Mouse (Mus musculus): ENCODE measurements around the gene Dbx2. TPM values are rescaled to one million over a fixed set of nuclear protein-coding genes. Genes with fewer than 3 reads are reported as not detected.
A peak's percentile ranks its signal among the peaks of the same experiment; 100 is the strongest.

Dbx2 gene
- total and polyA plus RNA-seq, 3 experiments = 0.14 to 1.1 (median 0.16) TPM

DNA sequence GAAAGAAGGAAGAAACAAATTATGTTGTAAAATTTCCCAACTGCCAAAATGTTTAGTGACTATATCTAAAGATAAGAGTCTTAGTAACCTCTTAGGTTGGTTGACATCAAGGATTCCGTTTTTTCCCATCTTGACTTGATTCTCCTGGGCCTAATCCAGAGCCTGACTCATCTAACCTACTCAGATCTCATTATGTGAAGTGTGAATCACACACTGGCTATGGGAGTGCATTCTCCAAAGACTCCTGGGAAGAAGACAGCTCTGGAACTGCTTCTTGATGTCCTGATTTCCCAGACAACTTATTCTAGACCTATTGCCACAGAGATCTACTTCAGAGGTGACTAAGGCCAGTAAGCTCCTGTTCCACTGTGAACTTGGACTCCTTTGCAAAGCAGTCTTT lies 43.2 kb downstream of the Dbx2 start:
- H3K4me3 ChIP-seq (ENCODE audit: low read depth, low read length) = no peak overlapping the region
- no peak for ATAC-seq (ENCODE audit: extremely low read depth, insufficient number of reproducible peaks, low FRiP score, poor library complexity, severe bottlenecking)
- no peak for TF ChIP-seq GATA2 (IDR thresholded peaks at IDR 0.05; ENCODE audit: borderline replicate concordance, low read depth, low read length)
- no peak for TF ChIP-seq POLR2AphosphoS5 (IDR thresholded peaks at IDR 0.05; ENCODE audit: insufficient replicate concordance, low read depth, low read length)
- TF ChIP-seq TAL1 (conservative IDR thresholded peaks at IDR 0.05; ENCODE audit: low read depth, low read length) = no peak
- TF ChIP-seq CTCF (IDR thresholded peaks at IDR 0.05; ENCODE audit: low read depth, low read length) = no peak
- TF ChIP-seq GATA1 (IDR thresholded peaks at IDR 0.05; ENCODE audit: borderline replicate concordance, low read length) = no peak

DNA sequence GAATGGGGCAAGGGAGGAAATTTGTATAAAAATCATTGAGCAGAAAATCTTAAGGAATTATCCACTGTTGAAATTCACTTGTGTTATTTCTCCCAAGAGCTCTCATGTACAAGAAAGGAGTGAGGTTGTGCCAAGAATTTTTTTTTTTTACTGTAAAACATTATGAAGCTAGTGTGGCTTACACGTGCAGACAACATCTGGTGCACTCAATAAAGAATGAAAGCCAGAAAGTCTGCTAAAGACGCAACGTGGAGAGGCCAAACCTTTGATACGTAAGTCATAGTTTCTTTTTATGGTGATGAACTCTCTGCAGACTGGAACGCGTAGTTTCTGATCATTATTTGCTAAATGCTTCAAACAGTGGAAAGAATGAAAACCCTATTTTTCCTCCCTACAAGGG lies 54.6 kb downstream of the Dbx2 start:
- Histone ChIP-seq H3K9me3 (replicated peaks) (no peaks in the 10 kb centered on the region), H3K36me3 (replicated peaks) (no peaks in the 10 kb centered on the region), H3K27me3 (ENCODE audit: insufficient read depth, low read length) (no peaks in the 10 kb centered on the region), H3K4me3 (ENCODE audit: low read depth, low read length) (no peak overlapping the region), H3K4me1 (ENCODE audit: insufficient read depth, low read depth, low read length) (peaks cover 4% of the 10 kb centered on the region; the same call in 1 of the 2 replicates)
- DNase-seq (ENCODE audit: low spot score) (no peak), ATAC-seq (ENCODE audit: extremely low read depth, insufficient number of reproducible peaks, low FRiP score, poor library complexity, severe bottlenecking) (no peak)
- TF ChIP-seq GATA2 (IDR thresholded peaks at IDR 0.05; ENCODE audit: borderline replicate concordance, low read depth, low read length) (no peak), POLR2AphosphoS5 (IDR thresholded peaks at IDR 0.05; ENCODE audit: insufficient replicate concordance, low read depth, low read length) (no peak), GATA1 (IDR thresholded peaks at IDR 0.05; ENCODE audit: borderline replicate concordance, low read length) (no peak), TAL1 (conservative IDR thresholded peaks at IDR 0.05; ENCODE audit: low read depth, low read length) (no peak), CTCF (IDR thresholded peaks at IDR 0.05; ENCODE audit: low read depth, low read length) (no peak)

More for the DNA sequence above, 43.2 kb downstream of the Dbx2 start:
- H3K36me3 ChIP-seq (replicated peaks) = no peaks in the 10 kb centered on the region
- 0 out of 2 replicates have a peak, but pooled peaks cover 2% of the 10 kb centered on the region for H3K27me3 ChIP-seq (ENCODE audit: insufficient read depth, low read length)
- H3K9me3 ChIP-seq (replicated peaks) = no peaks in the 10 kb centered on the region
- DNase-seq (ENCODE audit: low spot score) = no peak
- H3K4me1 ChIP-seq (ENCODE audit: insufficient read depth, low read depth, low read length) = no peaks in the 10 kb centered on the region

DNA sequence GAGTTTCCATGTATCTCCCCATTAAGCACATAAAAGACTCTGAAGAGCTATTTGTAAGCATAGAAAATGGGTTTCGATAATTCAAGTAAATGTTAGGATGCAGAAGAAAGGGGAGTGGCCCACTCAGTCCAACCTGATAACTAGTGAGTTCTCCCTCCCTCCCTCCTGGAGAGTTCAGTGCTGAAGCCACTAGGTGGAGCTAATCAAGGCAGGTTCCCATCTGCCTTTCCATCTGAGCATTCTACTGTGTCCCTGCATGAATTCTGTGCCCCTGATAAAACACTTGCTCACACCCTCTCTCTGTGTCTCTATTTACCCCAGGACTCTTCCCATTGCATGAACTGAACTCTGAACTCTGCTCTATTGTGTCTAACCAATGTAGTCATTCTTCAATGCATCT lies 57.1 kb downstream of the Dbx2 start:
- Histone ChIP-seq H3K4me3 (ENCODE audit: low read depth, low read length) (no peak overlapping the region), H3K4me1 (ENCODE audit: insufficient read depth, low read depth, low read length) (peaks cover 7% of the 10 kb centered on the region; the same call in 1 of the 2 replicates), H3K27me3 (ENCODE audit: insufficient read depth, low read length) (no peaks in the 10 kb centered on the region), H3K9me3 (replicated peaks) (no peaks in the 10 kb centered on the region), H3K36me3 (replicated peaks) (no peaks in the 10 kb centered on the region)
- TF ChIP-seq CTCF (IDR thresholded peaks at IDR 0.05; ENCODE audit: low read depth, low read length) (peak; percentile 53), TAL1 (conservative IDR thresholded peaks at IDR 0.05; ENCODE audit: low read depth, low read length) (no peak), GATA2 (IDR thresholded peaks at IDR 0.05; ENCODE audit: borderline replicate concordance, low read depth, low read length) (no peak)
- peak; percentile 79 for ATAC-seq (ENCODE audit: extremely low read depth, insufficient number of reproducible peaks, low FRiP score, poor library complexity, severe bottlenecking)
- DNase-seq (ENCODE audit: low spot score) = peak; percentile 40

DNA sequence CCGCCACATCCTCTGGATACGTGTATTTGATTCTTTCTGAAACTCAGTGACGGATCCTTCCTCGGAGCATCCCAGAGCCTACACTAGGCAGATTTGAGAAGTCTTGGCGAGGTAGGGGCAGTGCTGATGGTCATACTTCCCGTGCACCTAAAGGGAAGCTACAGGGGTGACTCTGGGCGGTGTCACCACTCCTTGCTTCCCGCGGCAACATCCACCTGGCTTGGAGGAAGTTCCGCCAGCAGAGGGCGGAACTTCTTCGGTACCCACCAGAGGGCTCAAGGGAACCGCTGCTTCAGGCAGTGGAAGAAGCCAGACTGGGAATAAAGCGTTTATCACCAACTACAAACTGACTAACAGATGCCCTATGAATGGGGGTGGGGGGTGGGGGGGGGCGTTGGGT lies 68.9 kb downstream of the Dbx2 start:
- no peak for ATAC-seq (ENCODE audit: extremely low read depth, insufficient number of reproducible peaks, low FRiP score, poor library complexity, severe bottlenecking)
- no peak overlapping the region for H3K4me3 ChIP-seq (ENCODE audit: low read depth, low read length)
- TF ChIP-seq CTCF (IDR thresholded peaks at IDR 0.05; ENCODE audit: low read depth, low read length) = no peak

DNA sequence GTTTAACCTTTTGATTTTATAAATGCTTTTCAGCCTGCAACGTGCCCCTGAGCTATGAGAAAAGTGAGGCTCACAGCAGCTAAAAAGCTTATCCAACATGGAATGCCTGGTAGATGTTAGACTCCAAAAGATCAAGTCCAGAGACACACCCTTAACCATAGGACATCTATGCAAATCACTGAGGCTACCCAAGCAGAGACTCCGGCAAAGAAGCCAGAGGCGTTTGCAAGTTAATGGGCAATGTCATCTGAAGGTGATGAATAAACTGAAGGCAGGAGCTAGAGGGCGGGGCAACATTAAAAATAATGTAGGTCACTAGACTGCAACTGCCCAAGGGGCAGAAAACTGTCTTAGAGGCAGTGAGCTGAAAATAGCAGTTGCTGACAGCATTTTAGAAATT lies 70.9 kb downstream of the Dbx2 start:
- Histone ChIP-seq H3K36me3 (replicated peaks) (no peaks in the 10 kb centered on the region), H3K4me1 (ENCODE audit: insufficient read depth, low read depth, low read length) (no peaks in the 10 kb centered on the region), H3K27me3 (ENCODE audit: insufficient read depth, low read length) (peaks cover 6% of the 10 kb centered on the region), H3K4me3 (ENCODE audit: low read depth, low read length) (no peak overlapping the region), H3K9me3 (replicated peaks) (no peaks in the 10 kb centered on the region)
- ATAC-seq (ENCODE audit: extremely low read depth, insufficient number of reproducible peaks, low FRiP score, poor library complexity, severe bottlenecking) (no peak), DNase-seq (ENCODE audit: low spot score) (no peak)
- TF ChIP-seq CTCF (IDR thresholded peaks at IDR 0.05; ENCODE audit: low read depth, low read length) (no peak), GATA1 (IDR thresholded peaks at IDR 0.05; ENCODE audit: borderline replicate concordance, low read length) (no peak), POLR2AphosphoS5 (IDR thresholded peaks at IDR 0.05; ENCODE audit: insufficient replicate concordance, low read depth, low read length) (no peak), GATA2 (IDR thresholded peaks at IDR 0.05; ENCODE audit: borderline replicate concordance, low read depth, low read length) (no peak), TAL1 (conservative IDR thresholded peaks at IDR 0.05; ENCODE audit: low read depth, low read length) (no peak)

More for the DNA sequence above, 68.9 kb downstream of the Dbx2 start:
- Histone ChIP-seq H3K27me3 (ENCODE audit: insufficient read depth, low read length) (peaks cover 3% of the 10 kb centered on the region; the same call in 1 of the 2 replicates), H3K36me3 (replicated peaks) (no peaks in the 10 kb centered on the region), H3K4me1 (ENCODE audit: insufficient read depth, low read depth, low read length) (no peaks in the 10 kb centered on the region), H3K9me3 (replicated peaks) (no peaks in the 10 kb centered on the region)
- no peak for DNase-seq (ENCODE audit: low spot score)

DNA sequence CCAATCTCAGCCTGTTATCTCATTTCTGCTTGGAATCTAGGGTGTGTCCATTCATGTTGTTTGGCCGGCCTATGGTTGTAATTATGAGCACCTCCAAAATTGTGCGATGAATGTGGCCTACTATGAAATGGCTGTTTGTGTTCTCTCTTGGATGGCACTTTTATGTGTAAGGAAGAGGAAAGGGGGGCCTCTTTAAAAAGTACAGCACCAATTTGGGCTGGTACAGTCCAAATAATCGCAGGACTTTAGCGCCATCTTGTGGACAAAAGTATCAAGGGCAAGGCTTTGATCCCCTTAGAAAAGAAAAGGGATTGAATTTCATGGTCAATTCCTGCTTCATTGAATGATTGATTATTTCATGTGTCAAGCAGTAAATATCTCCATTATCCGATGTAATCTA lies 81.1 kb downstream of the Dbx2 start:
- ATAC-seq (ENCODE audit: extremely low read depth, insufficient number of reproducible peaks, low FRiP score, poor library complexity, severe bottlenecking) (peak; percentile 70; the same call in 1 of the 2 replicates), DNase-seq (ENCODE audit: low spot score) (peak; percentile 17)
- peaks cover 11% of the 10 kb centered on the region; the same call in 1 of the 2 replicates for H3K27me3 ChIP-seq (ENCODE audit: insufficient read depth, low read length)
- no peaks in the 10 kb centered on the region for H3K36me3 ChIP-seq (replicated peaks)
- H3K4me3 ChIP-seq (ENCODE audit: low read depth, low read length) = no peak overlapping the region
- H3K9me3 ChIP-seq (replicated peaks) = no peaks in the 10 kb centered on the region
- H3K4me1 ChIP-seq (ENCODE audit: insufficient read depth, low read depth, low read length) = peaks cover 5% of the 10 kb centered on the region; the same call in 1 of the 2 replicates
- peak; percentile 74 for TF ChIP-seq CTCF (IDR thresholded peaks at IDR 0.05; ENCODE audit: low read depth, low read length)
- TF ChIP-seq GATA2 (IDR thresholded peaks at IDR 0.05; ENCODE audit: borderline replicate concordance, low read depth, low read length) = no peak

Other genes starting within 250 kb of the Dbx2 start
- not detected in 2 replicates for gene Nell2, start 127.4 kb downstream of the Dbx2 start, total RNA-seq (2014; fragmentation: Nextera tagmentation)
- gene Nell2, start 127.4 kb downstream of the Dbx2 start, total RNA-seq (2017) = 0.05 TPM in 1 of 2 replicates, not detected in the other
- not detected in 2 replicates for gene Nell2, start 127.4 kb downstream of the Dbx2 start, polyA plus RNA-seq (2012)
- gene Ano6, start 134.9 kb upstream of the Dbx2 start, total RNA-seq (2014; fragmentation: Nextera tagmentation) = not detected in 2 replicates
- gene Ano6, start 134.9 kb upstream of the Dbx2 start, total RNA-seq (2017) = 0.12 and 0.49 TPM in 2 replicates
- 0.01 TPM in 1 of 2 replicates, not detected in the other for gene Ano6, start 134.9 kb upstream of the Dbx2 start, polyA plus RNA-seq (2012)

Measured in G1E (cell line).